Mouse (Mus musculus): Measurements from ENCODE around the gene Armc6.

GRCm38 (mm10) chr8:70204757-70205156 lies 29.5 kb downstream of the Armc6 start:
- TF ChIP-seq POLR2A (IDR thresholded peaks at IDR 0.05; ENCODE audit: control insufficient read depth, extremely low read depth, insufficient read depth, low read length, poor library complexity) = no peak
- no peak for TF ChIP-seq CTCF (IDR thresholded peaks at IDR 0.05; ENCODE audit: borderline replicate concordance, control insufficient read depth, extremely low read depth, insufficient read depth, low read length, poor library complexity)
